Mouse (Mus musculus) midbrain, embryonic 11.5 days (tissue): ENCODE results near the gene Tm2d3. TPM values are rescaled to one million over a fixed set of nuclear protein-coding genes. Genes with fewer than 3 reads are reported as not detected.

Experiments
- ATAC-seq: fragments of 200-750 bp; cut with Nextera tagmentation; 2 replicates; pipeline ENCODE4 v1.8.0; 2017; ENCODE audit warnings: moderate TSS enrichment, moderate library complexity; ENCODE audit not compliant: low FRiP score
- DNase-seq: peaks from one replicate; pipeline ENCODE4 v3.0.0; 2015; ENCODE audit warnings: low spot score; ENCODE audit errors: missing footprints
- H3K27ac ChIP-seq: fragments of 300-500 bp; sonication (generic); 2 replicates; pipeline ENCODE4 v1.5.1; 2014; ENCODE audit warnings: low read depth, low read length
- H3K27me3 ChIP-seq: fragments of 300-500 bp; sonication (generic); 2 replicates; pipeline ENCODE4 v1.6.1; 2014; ENCODE audit warnings: mild to moderate bottlenecking, low read length, moderate library complexity, mixed read lengths; ENCODE audit not compliant: control insufficient read depth, insufficient read depth
- H3K36me3 ChIP-seq: fragments of 300-500 bp; sonication (generic); 2 replicates; pipeline ENCODE4 v1.6.1; 2014; ENCODE audit warnings: mild to moderate bottlenecking, low read length, moderate library complexity, mixed read lengths; ENCODE audit not compliant: control insufficient read depth, insufficient read depth
- H3K4me1 ChIP-seq: fragments of 300-500 bp; sonication (generic); 2 replicates; pipeline ENCODE4 v1.6.1; 2014; ENCODE audit warnings: low read length; ENCODE audit not compliant: control insufficient read depth, insufficient read depth
- H3K4me2 ChIP-seq: fragments of 300-500 bp; sonication (generic); 2 replicates; pipeline ENCODE4 v1.6.1; 2014; ENCODE audit warnings: mild to moderate bottlenecking, moderate library complexity
- H3K4me3 ChIP-seq: fragments of 300-500 bp; sonication (generic); 2 replicates; pipeline ENCODE4 v1.5.1; 2014; ENCODE audit warnings: low read depth, low read length
- H3K9ac ChIP-seq: fragments of 300-500 bp; sonication (generic); 2 replicates; pipeline ENCODE4 v1.6.1; 2014; ENCODE audit warnings: low read length
- H3K9me3 ChIP-seq: fragments of 300-500 bp; sonication (generic); 2 replicates; pipeline ENCODE4 v1.6.1; 2016; ENCODE audit warnings: low read length; ENCODE audit not compliant: control insufficient read depth
- WGBS: fragments of 180-500 bp; shearing (Covaris S2); extraction: QIAGEN DNeasy Blood & Tissue Kit; methylation state at CpG from one replicate; pipeline ENCODE4 v1.1.7; 2014; 5-methylcytosine and 5-hydroxymethylcytosine counted together
- polyA plus RNA-seq: library from polyadenylated mRNA; unstranded; fragments of >200 nt; fragmentation: Nextera tagmentation; extraction: Ambion mirVana; gene quantifications from 2 replicates; pipeline ENCODE4 v1.2.1, GENCODE M21; 2014

Gene Tm2d3
- 67.0 and 68.8 TPM in 2 replicates for polyA plus RNA-seq

DNA sequence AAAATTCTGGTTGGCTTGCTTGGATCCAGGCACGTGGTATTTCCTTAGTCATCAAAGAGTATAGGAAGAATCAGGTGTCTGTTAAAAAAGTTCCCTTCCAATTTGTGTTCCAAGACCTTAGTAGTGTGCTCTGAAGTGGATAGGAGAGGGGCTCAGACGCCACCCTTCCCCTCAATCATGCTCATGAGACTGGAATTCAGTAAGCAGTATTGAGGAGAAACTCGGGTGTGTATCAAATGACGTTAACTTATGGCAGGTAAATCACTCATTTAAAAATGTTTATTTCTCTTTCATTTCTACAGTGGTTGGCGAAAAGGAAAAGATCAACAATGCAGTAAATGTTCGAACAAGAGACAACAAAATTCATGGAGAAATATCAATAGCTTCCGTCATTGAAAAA is at the start of gene Tm2d3:
Gene Tm2d3, plus strand, starts transcription at position 301 of the 400 bp plus-strand sequence.
- Histone ChIP-seq H3K9me3 (no peaks in the 10 kb centered on the region), H3K36me3 (no peaks in the 10 kb centered on the region), H3K9ac (no peak within 1 kb of the TSS), H3K27ac (no peak within 1 kb of the TSS), H3K4me3 (no peak within 1 kb of the TSS), H3K4me1 (peaks cover 10% of the 10 kb centered on the region), H3K27me3 (no peaks in the 10 kb centered on the region), H3K4me2 (no peak within 1 kb of the TSS)
- no peak for DNase-seq
- 90% methylated on average over 7 of the region's 7 CpGs for WGBS
- no peak for ATAC-seq

DNA sequence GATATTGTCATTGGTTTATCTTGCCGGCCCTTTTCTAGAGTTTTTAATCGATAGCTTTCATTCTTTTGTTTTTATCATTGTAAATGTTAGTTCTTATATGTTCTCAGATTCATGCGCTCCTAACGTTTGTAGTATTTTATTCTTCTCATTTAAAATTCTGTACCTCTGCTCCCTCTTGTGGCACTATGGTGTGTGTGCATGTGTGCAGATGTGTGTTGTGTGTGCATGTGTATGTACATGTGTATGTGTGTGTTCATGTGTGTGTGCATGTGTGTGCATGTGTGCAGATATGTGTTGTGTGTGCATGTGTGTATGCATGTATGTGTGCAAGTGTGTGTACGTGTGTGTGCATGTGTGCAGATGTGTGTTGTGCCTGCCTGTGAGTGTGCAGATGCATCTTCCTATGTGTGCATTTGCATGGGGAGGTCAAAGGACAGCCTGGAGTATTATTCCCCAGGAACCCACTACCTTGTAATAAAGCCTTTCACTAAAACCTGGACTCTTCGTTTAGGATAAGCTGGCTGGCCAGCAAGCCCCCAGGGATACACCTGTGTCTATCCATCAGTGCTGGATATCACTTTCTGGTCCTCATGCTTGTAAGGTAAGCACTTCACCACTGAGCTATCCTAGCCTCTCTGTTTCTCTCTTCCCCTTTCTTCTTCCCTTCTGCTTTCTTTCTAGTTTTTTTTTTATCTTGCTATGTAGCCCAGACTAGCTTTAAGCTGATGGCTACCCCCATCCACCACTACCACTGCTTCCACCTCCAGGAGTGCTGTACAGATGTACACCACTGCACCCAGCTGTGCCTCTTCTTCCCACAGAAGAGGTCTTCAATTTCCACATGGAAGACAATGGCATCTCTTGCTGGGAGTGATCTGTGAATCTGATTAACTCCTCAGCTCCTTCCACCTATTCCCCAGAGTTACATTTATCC is 48.3 kb upstream of the Tm2d3 start:
- DNase-seq, result peak; percentile 83
- WGBS, result 83% methylated on average over 6 of the region's 6 CpGs

DNA sequence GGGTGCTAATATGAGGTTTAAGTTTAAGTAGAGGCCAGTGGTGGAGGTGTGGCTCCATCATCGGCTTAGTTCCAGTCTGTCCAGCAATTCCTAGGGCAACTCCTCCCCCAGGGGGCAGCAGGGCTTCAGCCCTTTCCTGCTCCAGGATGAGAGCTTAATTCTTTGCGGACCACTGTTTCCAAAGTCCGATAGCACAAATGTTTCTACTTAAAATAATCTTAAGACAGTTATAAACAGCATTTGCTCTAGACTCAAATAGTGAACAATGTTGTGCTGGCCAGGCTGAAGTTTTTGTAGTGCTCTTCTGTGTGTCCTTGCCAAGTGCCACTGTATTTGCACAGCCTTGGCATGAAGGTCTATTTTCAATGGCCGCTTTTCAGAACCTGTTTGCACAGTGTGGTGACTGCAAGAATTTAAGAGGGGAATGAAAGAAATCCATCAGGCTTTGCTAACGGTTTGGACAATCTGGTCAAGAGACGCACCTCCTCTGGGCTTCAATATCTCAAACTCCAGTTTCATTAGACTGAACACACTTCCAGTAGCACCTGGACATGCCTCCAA is 47.0 kb upstream of the Tm2d3 start:
- 37% methylated on average over 6 of the region's 6 CpGs for WGBS
- Histone ChIP-seq H3K4me3 (peak overlapping the region; percentile 53), H3K4me2 (peak overlapping the region; percentile 71), H3K9ac (no peak overlapping the region), H3K27me3 (peaks cover 2% of the 10 kb centered on the region; the same call in 1 of the 2 replicates), H3K4me1 (peaks cover 3% of the 10 kb centered on the region), H3K36me3 (no peaks in the 10 kb centered on the region), H3K27ac (no peak overlapping the region), H3K9me3 (no peaks in the 10 kb centered on the region)
- DNase-seq, result peak; percentile 82
- ATAC-seq, result peak; percentile 2; the same call in 1 of the 2 replicates

More for the DNA sequence above, 48.3 kb upstream of the Tm2d3 start:
- no peak for ATAC-seq
- H3K4me1 ChIP-seq, result peaks cover 3% of the 10 kb centered on the region
- H3K36me3 ChIP-seq, result no peaks in the 10 kb centered on the region
- no peaks in the 10 kb centered on the region for H3K9me3 ChIP-seq
- no peak overlapping the region for H3K27ac ChIP-seq
- no peak overlapping the region for H3K4me2 ChIP-seq
- peaks cover 2% of the 10 kb centered on the region; the same call in 1 of the 2 replicates for H3K27me3 ChIP-seq
- H3K4me3 ChIP-seq, result no peak overlapping the region
- H3K9ac ChIP-seq, result no peak overlapping the region

DNA sequence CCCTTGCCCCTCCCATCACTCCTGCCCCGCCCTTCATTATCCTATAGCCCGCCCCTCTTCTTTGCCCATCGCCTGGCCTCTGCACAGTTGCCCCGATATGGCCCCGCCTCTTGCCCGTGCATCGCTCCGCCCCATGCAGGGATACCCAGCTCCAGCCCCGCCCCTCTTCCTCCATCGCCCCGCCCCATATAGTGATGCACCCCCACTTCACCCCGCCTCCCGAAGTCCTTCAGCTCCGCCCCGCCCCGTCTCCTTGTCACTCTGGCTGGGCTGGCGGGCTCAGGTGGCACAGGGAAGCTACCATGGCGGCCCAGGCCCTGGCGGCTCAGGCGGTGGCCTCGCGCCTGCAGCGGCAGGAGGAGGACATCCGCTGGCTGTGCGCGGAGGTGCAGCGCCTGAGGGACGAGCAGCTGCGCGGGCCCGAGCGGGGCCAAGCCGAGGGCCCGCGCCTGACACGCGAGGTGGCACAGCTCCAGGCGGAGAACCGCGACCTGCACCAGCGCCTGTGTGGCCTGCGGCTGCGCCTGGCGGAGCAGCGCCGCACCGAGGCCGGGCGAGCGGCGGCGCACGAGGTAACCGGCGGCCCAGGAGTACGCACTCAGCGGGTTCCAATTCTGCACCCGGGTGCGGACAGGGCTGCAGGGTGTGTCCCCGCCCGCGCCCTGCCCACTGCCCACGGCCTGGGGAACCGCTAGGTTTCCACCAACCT is 46.2 kb upstream of the Tm2d3 start, which contains the start of gene Tarsl2:
Gene Tarsl2, plus strand, starts transcription at position 256 of the 709 bp plus-strand sequence.
- peak within 1 kb of the TSS; percentile 53 for H3K4me3 ChIP-seq
- H3K9me3 ChIP-seq, result no peaks in the 10 kb centered on the region
- H3K9ac ChIP-seq, result peak within 1 kb of the TSS; percentile 73
- H3K36me3 ChIP-seq, result no peaks in the 10 kb centered on the region
- ATAC-seq, result peak; percentile 97
- DNase-seq, result peak; percentile 99
- WGBS, result under 1% methylated on average over 64 of the region's 64 CpGs
- H3K4me1 ChIP-seq, result peaks cover 3% of the 10 kb centered on the region
- H3K27ac ChIP-seq, result peak within 1 kb of the TSS; percentile 45; the same call in 1 of the 2 replicates
- H3K27me3 ChIP-seq, result peaks cover 2% of the 10 kb centered on the region; the same call in 1 of the 2 replicates
- peak within 1 kb of the TSS; percentile 71 for H3K4me2 ChIP-seq

DNA sequence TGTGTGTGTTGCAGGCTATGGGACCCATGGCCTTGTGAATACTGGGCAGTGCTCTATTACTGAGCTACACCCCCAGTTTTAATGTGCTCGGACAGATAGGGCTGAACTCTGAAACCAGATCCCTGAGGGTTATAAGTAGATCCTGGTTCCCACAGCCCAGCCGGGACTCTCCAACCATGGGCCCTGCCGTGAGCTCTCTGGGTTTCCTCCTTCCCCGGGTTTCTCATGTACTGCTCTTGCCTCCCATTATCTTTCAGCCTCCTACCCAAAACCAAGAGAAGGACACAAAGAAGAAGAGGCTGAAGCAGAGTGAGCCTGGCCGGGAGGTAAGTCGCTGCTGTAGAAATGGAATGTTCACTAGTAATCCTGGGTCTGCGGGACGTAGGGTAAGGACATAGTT is 45.0 kb upstream of the Tm2d3 start:
- no peak overlapping the region for H3K9ac ChIP-seq
- H3K27me3 ChIP-seq, result peaks cover 2% of the 10 kb centered on the region; the same call in 1 of the 2 replicates
- H3K4me1 ChIP-seq, result peaks cover 3% of the 10 kb centered on the region
- WGBS, result 88% methylated on average over 8 of the region's 8 CpGs
- H3K36me3 ChIP-seq, result no peaks in the 10 kb centered on the region
- H3K4me3 ChIP-seq, result no peak overlapping the region
- H3K4me2 ChIP-seq, result no peak overlapping the region
- H3K27ac ChIP-seq, result no peak overlapping the region
- peak; percentile 79 for DNase-seq
- no peaks in the 10 kb centered on the region for H3K9me3 ChIP-seq
- no peak for ATAC-seq

DNA sequence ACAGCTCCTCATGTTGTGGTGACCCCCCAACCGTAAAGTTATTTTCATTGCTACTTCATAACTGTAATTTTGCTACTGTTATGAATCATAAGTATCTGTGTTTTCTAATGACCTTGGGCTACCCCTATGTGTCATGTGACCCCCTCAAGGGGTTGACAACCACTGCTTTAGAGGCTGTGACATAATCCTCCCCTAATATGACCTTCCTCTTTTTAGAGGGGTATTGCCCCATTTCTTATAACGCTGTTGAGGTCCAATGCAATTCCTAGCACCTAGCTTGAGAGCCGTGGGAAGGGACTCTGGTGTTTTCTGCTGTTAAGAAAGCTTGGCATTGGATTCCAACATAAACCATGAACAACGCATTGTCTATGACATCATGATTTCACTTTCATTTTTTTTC is 40.3 kb upstream of the Tm2d3 start:
- no peaks in the 10 kb centered on the region for H3K36me3 ChIP-seq
- no peak overlapping the region for H3K4me2 ChIP-seq
- H3K4me1 ChIP-seq, result no peaks in the 10 kb centered on the region
- no peaks in the 10 kb centered on the region for H3K9me3 ChIP-seq
- H3K27me3 ChIP-seq, result no peaks in the 10 kb centered on the region
- 91% methylated on average over 4 of the region's 4 CpGs for WGBS
- H3K9ac ChIP-seq, result no peak overlapping the region
- DNase-seq (no peak), ATAC-seq (no peak)
- H3K27ac ChIP-seq, result no peak overlapping the region
- H3K4me3 ChIP-seq, result no peak overlapping the region

DNA sequence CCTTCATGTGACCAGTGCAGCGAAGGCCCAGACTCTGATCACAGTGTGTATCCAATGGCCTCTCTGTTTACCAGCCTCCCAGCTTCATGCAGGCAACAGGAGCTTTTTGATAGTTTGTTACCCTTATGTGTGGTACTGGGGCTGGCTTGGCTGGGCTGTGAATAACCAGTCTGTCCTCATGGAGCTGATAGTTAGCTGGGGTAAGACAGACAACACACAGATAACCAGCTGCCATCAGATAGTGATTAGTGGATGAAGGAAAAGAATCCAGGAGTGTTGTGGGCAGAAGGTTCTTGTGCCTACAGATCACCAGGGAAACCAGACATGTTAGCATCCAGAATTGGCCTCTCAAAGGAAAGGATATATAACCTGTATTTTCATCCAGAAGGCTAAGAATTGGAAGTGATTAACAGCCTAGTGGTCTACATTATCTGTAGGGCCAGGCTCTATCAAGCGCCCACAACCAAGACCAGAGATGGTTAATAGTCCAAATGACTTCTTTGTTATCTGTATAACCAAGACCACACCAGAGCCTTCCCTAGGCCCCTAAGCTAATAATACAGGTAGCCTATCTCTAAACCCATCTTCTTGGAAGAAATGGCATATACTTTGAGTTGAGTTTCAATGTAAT is 33.4 kb upstream of the Tm2d3 start:
- no peak overlapping the region for H3K27ac ChIP-seq
- ATAC-seq, result no peak
- H3K4me3 ChIP-seq, result no peak overlapping the region
- H3K4me1 ChIP-seq, result no peaks in the 10 kb centered on the region
- no peak overlapping the region for H3K4me2 ChIP-seq
- H3K36me3 ChIP-seq, result no peaks in the 10 kb centered on the region; the same call in 1 of the 2 replicates
- no peak for DNase-seq
- H3K27me3 ChIP-seq, result no peaks in the 10 kb centered on the region
- no peak overlapping the region for H3K9ac ChIP-seq
- WGBS, result 85% methylated on average over 2 of the region's 2 CpGs
- no peaks in the 10 kb centered on the region for H3K9me3 ChIP-seq

DNA sequence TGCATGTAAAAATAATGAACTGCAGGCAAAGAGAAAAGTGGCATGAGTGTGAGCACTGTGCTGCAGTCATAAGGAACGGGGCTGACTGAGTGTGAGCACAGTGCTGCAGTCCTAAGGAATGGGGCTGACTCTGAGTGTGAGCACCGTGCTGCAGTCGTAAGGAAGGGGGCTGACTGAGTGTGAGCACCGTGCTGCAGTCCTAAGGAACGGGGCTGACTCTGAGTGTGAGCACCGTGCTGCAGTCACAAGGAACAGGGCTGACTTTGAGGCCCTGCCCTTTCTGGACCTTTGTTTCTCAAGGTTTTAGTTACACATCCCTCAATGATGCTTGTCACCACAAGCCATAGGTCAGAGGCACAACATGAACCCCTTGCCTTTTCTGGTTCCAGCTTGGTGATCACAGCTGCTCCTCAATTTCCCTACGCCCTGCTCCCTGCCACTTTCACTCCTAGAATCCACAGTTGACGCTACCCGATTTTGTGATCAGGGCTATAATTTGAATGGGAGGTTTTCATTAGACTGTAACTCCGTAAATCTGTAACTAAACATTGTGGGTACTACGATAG is 27.7 kb upstream of the Tm2d3 start:
- H3K9ac ChIP-seq, result no peak overlapping the region
- H3K27me3 ChIP-seq, result no peaks in the 10 kb centered on the region
- ATAC-seq (no peak), DNase-seq (no peak)
- H3K4me2 ChIP-seq, result no peak overlapping the region
- 87% methylated on average over 11 of the region's 11 CpGs for WGBS
- no peak overlapping the region for H3K27ac ChIP-seq
- no peaks in the 10 kb centered on the region; the same call in 1 of the 2 replicates for H3K36me3 ChIP-seq
- no peaks in the 10 kb centered on the region for H3K4me1 ChIP-seq
- H3K9me3 ChIP-seq, result no peaks in the 10 kb centered on the region
- H3K4me3 ChIP-seq, result no peak overlapping the region
